Mouse (Mus musculus): ENCODE measurements around the gene Gsk3b.
A peak's percentile ranks its signal among the peaks of the same experiment; 100 is the strongest.
"Not testable (repeated sequence)": the region's sequence is repeated elsewhere in the genome, so short reads cannot be mapped to it uniquely, and the experiment has no call there.

The Gsk3b gene

GRCm38 (mm10) chr16:38105453-38105852, 16.7 kb downstream of the Gsk3b start:
- DNase-seq, result no peak

DNA sequence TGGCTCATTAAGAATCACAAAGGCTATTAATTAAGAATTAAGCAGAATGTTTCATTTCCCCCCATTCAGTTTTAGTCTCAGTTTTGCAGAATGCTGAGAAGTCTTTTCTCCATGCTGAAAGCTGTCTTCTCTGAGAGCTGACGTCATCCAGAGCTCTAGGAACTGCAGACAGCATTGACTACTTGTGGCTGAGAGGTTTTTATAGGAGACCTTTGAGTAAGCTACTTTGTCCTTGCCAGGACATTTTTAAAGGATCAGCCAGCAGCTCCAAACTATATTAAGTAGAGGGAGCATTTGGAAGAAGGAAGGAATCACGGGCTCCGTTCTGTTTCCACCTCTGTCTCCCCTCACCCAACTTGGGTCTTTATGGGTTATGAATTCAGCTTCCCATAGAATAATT, 17.7 kb downstream of the Gsk3b start:
- no peak for DNase-seq

- DNase-seq, result no peak
Measured at GRCm38 (mm10) chr16:38110001-38110400, 21.2 kb downstream of the Gsk3b start.

DNA sequence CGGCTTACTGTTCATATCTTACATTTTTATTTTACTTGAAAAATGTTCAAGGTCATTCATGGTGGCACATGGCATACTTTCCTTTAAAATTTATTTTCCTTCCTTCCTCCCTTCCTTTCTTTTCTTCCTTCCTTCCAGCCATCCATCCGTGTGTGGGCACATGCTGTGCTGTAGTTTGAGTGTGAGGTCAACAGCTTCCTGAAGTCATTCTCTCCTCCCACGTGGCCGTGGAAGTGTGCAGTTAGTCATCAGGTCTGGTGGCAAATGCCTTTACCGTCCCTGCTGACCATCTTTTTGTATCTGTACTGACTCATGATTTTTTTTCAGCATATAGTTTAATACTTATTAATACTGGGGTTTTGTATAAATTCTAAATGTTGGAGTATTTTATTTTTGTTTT, 21.8 kb downstream of the Gsk3b start:
- peak; percentile 34 for DNase-seq

DNA sequence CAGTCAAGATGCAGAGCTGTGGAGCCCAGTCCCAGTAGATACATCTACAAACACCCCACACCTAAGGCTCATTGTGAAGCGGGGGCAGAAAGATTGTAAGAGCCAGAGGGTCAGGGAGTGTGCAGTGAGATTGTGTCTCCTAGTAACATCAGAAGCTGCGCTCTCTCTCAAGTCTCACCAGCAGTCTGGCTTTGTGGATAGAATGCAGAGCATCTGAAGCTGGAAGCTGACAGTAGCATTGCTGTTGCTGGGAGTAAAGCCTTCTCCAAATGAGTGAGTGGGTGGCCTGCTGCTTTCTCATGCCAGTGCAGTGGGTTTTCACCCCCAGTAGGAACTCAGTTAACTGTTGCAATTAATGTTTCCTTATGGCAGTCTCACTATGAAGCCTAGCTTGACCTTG, 25.3 kb downstream of the Gsk3b start:
- no peak for DNase-seq

DNA sequence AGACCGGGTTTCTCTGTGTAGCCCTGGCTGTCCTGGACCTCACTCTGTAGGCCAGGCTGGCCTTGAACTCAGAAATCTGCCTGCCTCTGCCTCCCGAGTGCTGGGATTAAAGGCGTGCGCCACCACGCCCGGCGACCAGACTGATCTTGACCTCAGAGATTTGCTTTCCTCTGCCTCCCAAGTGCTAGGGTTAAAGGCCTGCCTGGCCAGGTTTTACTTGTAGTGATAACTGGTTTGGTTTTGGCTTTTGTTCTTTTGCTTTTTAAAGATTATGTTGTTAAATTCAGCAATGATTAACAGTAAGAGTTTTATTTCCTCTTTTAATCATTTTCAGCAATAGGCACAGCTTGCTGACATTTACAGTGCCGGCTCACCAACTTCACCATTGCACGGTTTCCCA, 29.1 kb downstream of the Gsk3b start:
- not testable (repeated sequence) for DNase-seq

DNA sequence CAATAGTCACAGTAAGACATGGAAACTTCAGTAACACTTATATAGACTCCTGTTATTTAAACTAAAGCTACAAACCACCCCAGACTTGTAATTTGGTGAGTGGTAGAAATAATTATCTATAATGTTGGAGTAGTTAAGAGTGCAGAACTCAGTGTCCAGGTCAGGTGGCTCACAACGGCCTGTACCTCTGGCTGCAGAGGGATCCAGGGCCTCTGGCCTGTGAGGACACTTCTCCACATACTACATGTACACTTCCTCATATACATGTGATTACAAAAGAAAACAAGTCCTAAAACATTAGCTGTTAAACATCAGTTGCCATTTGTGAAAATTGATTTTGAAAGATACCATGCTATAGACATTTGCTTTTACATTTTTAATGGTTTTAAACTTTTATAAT, 29.9 kb downstream of the Gsk3b start:
- DNase-seq, result no peak

DNA sequence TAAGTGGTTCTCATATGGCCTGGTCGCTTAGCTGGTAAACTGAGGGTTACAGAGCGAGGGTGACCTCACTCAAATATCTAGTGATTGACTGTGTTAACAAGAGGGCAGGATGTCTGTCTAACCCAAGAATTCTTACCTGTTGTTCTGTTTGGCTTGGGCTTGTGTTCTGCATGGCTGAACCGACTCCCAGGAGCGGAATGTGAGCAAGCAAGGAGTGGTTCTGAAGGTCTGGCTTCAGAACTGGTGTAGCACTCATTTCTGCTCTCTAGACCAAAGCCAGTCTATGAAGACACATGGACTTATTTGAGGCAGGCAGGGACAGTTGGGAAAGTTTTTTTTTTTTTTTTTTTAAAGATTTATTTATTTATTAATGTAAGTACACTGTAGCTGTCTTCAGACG, 30.5 kb downstream of the Gsk3b start:
- no peak for DNase-seq

DNA sequence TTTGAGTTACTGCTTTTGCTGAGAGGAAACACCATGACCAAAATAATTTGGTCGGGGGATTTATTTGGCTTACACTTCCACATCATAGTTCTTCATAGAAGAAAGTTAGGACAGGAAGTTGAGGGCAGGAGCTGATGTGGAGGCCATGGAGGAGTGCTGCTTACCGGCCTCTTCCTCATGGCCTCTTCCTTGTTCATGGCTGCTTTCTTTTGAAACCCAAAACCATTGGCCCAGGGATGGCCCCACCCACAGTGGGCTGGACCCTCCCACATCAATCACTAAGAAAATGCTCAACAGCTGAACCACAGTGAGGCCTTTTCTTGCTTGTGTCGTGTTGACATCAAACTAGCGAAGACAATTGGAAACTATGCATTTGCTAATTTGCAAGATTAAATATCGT, 40.4 kb downstream of the Gsk3b start:
- no peak for DNase-seq

DNA sequence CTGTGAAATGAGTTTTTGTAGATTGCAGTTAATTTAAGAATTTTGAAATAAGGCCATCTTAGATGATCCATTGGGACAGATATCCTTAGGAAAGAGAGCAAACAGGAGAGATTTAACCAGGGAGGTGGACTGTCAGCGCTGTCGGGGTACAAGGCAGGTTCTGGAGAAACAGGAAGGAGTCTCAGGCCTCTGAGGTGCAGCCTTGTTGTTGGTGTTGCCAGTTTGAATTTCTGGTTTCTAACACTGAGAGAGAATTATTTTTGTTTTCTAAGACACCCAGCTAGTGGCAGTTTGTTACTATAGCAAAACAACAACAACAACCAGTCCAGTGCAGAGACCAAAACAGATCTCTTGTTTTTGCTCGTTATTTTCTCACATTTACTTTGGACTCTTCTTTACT, 42.2 kb downstream of the Gsk3b start:
- no peak for DNase-seq

DNA sequence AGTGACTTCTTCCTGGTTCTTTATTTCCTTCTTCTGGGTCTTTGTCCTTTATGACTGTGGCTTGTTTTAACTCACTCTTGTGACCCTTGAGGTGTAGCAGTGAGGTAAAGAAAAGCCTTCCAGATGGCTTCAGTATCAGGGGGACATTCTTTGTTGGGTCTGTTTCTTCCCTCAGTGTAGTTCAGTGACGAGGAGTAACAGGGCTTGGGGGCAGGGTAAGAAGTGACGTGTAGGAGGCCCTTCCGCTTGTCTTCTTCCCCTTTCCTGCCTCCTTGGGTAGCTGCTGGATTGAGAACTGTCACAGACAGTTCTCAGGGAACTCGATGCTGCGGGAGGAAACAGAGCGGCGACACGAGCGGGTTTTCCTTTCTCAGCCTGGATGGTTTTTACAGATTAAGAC, 43.0 kb downstream of the Gsk3b start:
- peak; percentile 74 for DNase-seq

- DNase-seq, result no peak
Measured at GRCm38 (mm10) chr16:38132210-38132609, 43.4 kb downstream of the Gsk3b start.

DNA sequence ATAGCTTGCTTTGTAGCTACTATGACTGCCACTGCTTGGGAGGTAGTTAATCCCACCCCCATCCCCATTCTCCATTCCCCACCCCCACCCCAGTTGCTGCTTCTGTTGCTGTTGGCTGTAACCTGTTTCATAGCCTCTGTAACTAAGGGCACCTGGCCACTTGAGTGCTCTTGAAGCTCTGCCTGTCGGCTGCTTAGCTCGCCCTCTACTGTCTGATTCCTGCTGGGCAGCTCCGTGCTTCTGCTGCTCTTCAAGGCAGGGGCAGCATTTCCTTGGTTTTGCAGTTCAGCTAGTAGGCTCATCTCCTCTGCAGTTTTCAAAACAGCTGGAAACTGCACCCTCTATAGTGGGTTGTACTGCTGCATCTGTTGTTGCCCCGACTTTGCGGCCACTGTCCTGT, 48.5 kb downstream of the Gsk3b start:
- DNase-seq, result peak; percentile 85

DNA sequence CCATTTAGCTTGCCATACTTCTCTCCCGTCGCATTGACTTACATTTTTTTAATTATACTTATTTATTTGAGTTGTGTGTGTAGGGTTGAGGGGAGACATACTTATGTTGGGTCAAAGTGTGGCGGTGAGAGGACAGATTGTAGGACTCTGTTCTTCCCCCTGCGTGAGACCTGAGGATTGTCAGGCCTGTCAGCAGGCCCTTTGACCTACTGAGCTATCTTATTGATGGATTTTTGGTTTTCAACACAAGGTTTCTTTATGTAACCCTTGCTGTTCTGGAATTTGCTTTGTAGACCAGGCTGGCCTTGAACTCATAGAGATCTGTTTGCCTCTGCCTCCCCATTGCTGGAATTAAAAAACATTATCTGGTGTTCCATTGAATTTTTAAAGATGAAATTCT, 56.1 kb downstream of the Gsk3b start:
- DNase-seq, result no peak

DNA sequence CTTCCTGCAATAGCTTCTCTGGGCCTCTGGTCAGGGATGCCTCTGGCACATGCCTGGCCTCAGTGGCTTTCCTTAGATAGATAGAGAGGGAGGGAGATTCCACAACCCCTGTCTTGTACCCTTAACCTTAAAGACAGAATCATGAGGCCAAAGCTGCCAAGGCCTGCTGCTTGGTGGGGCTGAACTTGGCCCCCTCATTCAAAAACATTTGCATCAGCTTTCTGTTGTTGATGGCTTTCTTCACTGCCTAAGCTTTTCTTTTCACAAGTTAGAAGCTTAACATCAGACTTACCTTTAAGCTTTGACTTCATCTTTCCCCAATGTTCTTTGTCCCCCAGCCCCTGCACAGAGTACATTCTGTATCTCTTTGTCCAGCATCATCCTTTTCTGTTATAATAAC, 61.8 kb downstream of the Gsk3b start:
- DNase-seq, result no peak

GRCm38 (mm10) chr16:38157854-38158622, 69.2 kb downstream of the Gsk3b start:
- DNase-seq, result no peak

GRCm38 (mm10) chr16:38162019-38162418, 73.2 kb downstream of the Gsk3b start:
- DNase-seq, result no peak

- no peak for DNase-seq
Measured at GRCm38 (mm10) chr16:38164811-38165591, 76.2 kb downstream of the Gsk3b start.

- no peak for DNase-seq
Measured at GRCm38 (mm10) chr16:38168971-38169370, 80.2 kb downstream of the Gsk3b start.

- DNase-seq, result no peak
Measured at GRCm38 (mm10) chr16:38179150-38179549, 90.3 kb downstream of the Gsk3b start.

DNA sequence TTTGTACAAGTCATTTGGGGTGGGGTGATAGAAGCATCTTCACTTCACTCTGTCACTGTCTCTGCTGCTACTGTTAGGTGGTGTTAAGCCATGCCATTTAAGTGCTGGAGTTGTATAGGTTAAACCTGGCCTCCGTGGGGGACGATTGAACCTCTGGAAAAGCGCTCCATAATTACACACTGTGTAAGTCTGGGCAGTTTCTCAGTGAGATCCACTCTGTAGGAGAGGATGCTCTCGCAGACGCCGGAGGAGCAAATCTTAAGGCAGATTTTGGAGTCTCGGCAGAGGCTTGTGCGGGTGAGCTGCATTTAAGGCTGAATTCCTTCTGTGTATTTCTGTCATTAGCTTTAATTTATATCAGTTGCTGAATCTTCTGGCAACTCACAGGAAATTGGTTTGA, 92.6 kb downstream of the Gsk3b start:
- no peak for DNase-seq

- peak; percentile 60 for DNase-seq
Measured at GRCm38 (mm10) chr16:38184657-38185269, 96.0 kb downstream of the Gsk3b start.

DNA sequence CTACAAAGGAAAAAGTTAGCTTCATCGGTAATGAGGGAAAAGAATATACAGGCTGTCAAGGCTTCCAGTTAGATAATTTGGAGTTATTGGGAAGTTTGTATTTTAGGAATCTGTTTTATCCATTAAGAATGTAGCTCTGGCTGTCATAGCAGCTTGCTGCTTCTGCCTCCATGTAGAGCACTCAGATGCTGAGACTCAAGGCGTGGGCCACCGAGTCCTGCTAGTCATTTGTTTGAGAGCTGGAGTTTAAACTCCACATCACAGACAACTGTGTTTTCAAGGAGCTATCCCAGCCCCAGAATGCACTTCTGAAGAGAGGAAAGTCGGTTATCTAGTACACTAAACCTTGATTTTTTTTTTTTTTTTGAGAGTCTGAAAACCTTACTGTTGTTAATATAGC, 101.2 kb downstream of the Gsk3b start:
- no peak for DNase-seq

GRCm38 (mm10) chr16:38190531-38190930, 101.7 kb downstream of the Gsk3b start:
- DNase-seq, result no peak
